ENCODE assay signal across 10 mouse cellular contexts in the genomic region with DNA sequence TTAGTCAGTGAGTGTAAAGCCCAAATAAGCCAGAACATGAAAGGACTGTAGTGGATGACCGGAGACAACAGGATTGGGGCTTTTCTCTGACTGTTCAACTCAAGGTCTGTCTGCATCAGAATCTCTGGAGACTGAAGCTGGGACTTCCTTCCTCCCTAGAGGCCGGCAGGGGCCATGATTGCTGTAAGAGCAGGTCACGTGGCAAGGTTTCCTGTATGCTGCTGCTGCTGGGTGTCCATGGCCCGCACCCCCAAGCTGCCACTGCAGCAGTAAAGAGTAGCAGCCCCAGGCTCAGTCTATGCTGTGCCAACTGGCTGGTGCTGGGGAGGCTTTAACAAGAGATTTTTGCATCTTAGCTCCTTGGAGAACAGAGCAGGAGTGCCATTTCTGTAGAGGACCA. TPM values are rescaled to one million over a fixed set of nuclear protein-coding genes. Genes with fewer than 3 reads are reported as not detected.
DNase-seq lines count a peak whose midpoint lies in the region; ATAC-seq and TF ChIP-seq lines count a peak whose summit lies in the region.
"Had no signal": no experiment of that assay in that cellular context is flagged by ENCODE, and none has a peak within 500 bp of the region (broad histone marks: within the 10 kb centered on the region; RNA-seq: fewer than 3 reads in every experiment).

Gene Sash3 (plus strand): TSS at position 175 of the 400 bp plus-strand sequence.

- H3K9ac ChIP-seq in heart, embryonic 16.5 days (ENCODE audit: low read length): no peak within 1 kb of the TSS; the same call in 1 of the 2 replicates
- H3K9ac ChIP-seq in midbrain, embryonic 11.5 days (ENCODE audit: low read length): no peak within 1 kb of the TSS

- ATAC-seq in heart, embryonic 16.5 days (replicated peaks; ENCODE audit: extremely low read depth, insufficient read depth, low FRiP score): no peak
- ATAC-seq in hematopoietic stem cell, adult 5-6 weeks (replicated peaks in 1 of 2; ENCODE audit: insufficient read depth in 1 of 2, low FRiP score in 2 of 2, low TSS enrichment in 1 of 2, low read depth in 1 of 2, poor library complexity in 2 of 2, severe bottlenecking in 2 of 2): peak; percentile 76 to 87
- no peak for ATAC-seq in midbrain, embryonic 11.5 days (ENCODE audit: low FRiP score)

- H3K4me2 ChIP-seq in heart, embryonic 16.5 days (ENCODE audit: low read depth, low read length): no peak within 1 kb of the TSS
- no peak within 1 kb of the TSS for H3K4me2 ChIP-seq in midbrain, embryonic 11.5 days

- H3K4me1 ChIP-seq in heart, embryonic 16.5 days (ENCODE audit: control insufficient read depth, insufficient read depth, low read length): 0 out of 2 replicates have a peak, but pooled peaks cover 3% of the 10 kb centered on the region
- peaks cover 65% of the 10 kb centered on the region for H3K4me1 ChIP-seq in megakaryocyte, embryonic 14.5 days
- H3K4me1 ChIP-seq in thymus, adult 2 months (replicated peaks; ENCODE audit: control insufficient read depth, insufficient read depth, low read length): peaks cover 27% of the 10 kb centered on the region
- no peaks in the 10 kb centered on the region for H3K4me1 ChIP-seq in midbrain, embryonic 11.5 days (ENCODE audit: control insufficient read depth, insufficient read depth, low read length)
- H3K4me1 ChIP-seq: heart, embryonic 10.5 days had no signal

- no peaks in the 10 kb centered on the region for H3K9me3 ChIP-seq in heart, embryonic 16.5 days (replicated peaks; ENCODE audit: control insufficient read depth, low read length)
- H3K9me3 ChIP-seq in megakaryocyte, embryonic 14.5 days: no peaks in the 10 kb centered on the region
- H3K9me3 ChIP-seq in midbrain, embryonic 11.5 days (ENCODE audit: control insufficient read depth, low read length): no peaks in the 10 kb centered on the region
- H3K9me3 ChIP-seq: heart, embryonic 10.5 days had no signal

- H3K4me3 ChIP-seq in heart, embryonic 16.5 days (ENCODE audit: low read length): peak within 1 kb of the TSS; percentile 27; the same call in 1 of the 2 replicates
- peak within 1 kb of the TSS; percentile 92 for H3K4me3 ChIP-seq in megakaryocyte, embryonic 14.5 days (replicated peaks)
- peak within 1 kb of the TSS; percentile 93 for H3K4me3 ChIP-seq in thymus, adult 2 months (ENCODE audit: control insufficient read depth, insufficient read depth, low read length)
- H3K4me3 ChIP-seq in midbrain, embryonic 11.5 days (ENCODE audit: low read depth, low read length): no peak within 1 kb of the TSS
- H3K4me3 ChIP-seq: heart, embryonic 10.5 days had no signal

- no peak for DNase-seq in heart, adult 9 months (ENCODE audit: low spot score in 2 of 2)
- DNase-seq in thymus, adult 2 months: peak; percentile 77
- no peak for DNase-seq in midbrain, embryonic 11.5 days (ENCODE audit: low spot score, missing footprints)
- DNase-seq in layer of hippocampus, adult 11-12 months (ENCODE audit: low spot score): no peak
- no peak for DNase-seq in cerebellum, postnatal 36 days

- no peak for TF ChIP-seq POLR2A in thymus, adult 2 months (IDR thresholded peaks at IDR 0.05; ENCODE audit: control insufficient read depth, extremely low read depth, insufficient read depth, low read length, poor library complexity)

- WGBS in heart, embryonic 16.5 days: 76% methylated on average over 4 of the region's 4 CpGs
- WGBS in thymus, adult 2 months: 3% methylated on average over 4 of the region's 4 CpGs
- 87% methylated on average over 4 of the region's 4 CpGs for WGBS in midbrain, embryonic 11.5 days

- no peaks in the 10 kb centered on the region for H3K36me3 ChIP-seq in heart, embryonic 16.5 days (ENCODE audit: control insufficient read depth, insufficient read depth)
- H3K36me3 ChIP-seq in megakaryocyte, embryonic 14.5 days (replicated peaks; ENCODE audit: low read length): peaks cover 24% of the 10 kb centered on the region
- peaks cover 22% of the 10 kb centered on the region for H3K36me3 ChIP-seq in thymus, adult 2 months (ENCODE audit: control insufficient read depth, insufficient read depth, low read length)
- no peaks in the 10 kb centered on the region for H3K36me3 ChIP-seq in midbrain, embryonic 11.5 days (ENCODE audit: control insufficient read depth, insufficient read depth, low read length)
- H3K36me3 ChIP-seq: heart, embryonic 10.5 days had no signal

- H3K27ac ChIP-seq in heart, embryonic 16.5 days (ENCODE audit: low read length): no peak within 1 kb of the TSS; the same call in 1 of the 2 replicates
- peak within 1 kb of the TSS; percentile 95 for H3K27ac ChIP-seq in thymus, adult 2 months (ENCODE audit: control insufficient read depth, insufficient read depth, low read length)
- no peak within 1 kb of the TSS for H3K27ac ChIP-seq in midbrain, embryonic 11.5 days (ENCODE audit: low read depth, low read length)
- H3K27ac ChIP-seq: heart, embryonic 10.5 days; kidney, postnatal 0 days had no signal

- no peak for TF ChIP-seq CTCF in thymus, adult 2 months (IDR thresholded peaks at IDR 0.05; ENCODE audit: borderline replicate concordance, control insufficient read depth, extremely low read depth, insufficient read depth, low read length, poor library complexity)

- no peaks in the 10 kb centered on the region for H3K27me3 ChIP-seq in heart, embryonic 16.5 days (ENCODE audit: control insufficient read depth, insufficient read depth, low read length)
- H3K27me3 ChIP-seq in megakaryocyte, embryonic 14.5 days (replicated peaks): peaks cover 12% of the 10 kb centered on the region
- no peaks in the 10 kb centered on the region for H3K27me3 ChIP-seq in thymus, adult 2 months (ENCODE audit: control insufficient read depth, insufficient read depth, low read length)
- H3K27me3 ChIP-seq in midbrain, embryonic 11.5 days (ENCODE audit: control insufficient read depth, insufficient read depth, low read length): no peaks in the 10 kb centered on the region

RNA-seq across cellular contexts. Expression of gene Sash3, which starts in this region (rescaled TPM):
- polyA plus RNA-seq in heart, embryonic 16.5 days (2015; fragmentation: Nextera tagmentation; extraction: Ambion mirVana): 8.8 and 22.3 TPM in 2 replicates
- total RNA-seq in hematopoietic stem cell, adult 5-6 weeks (2017): 126 and 139 TPM in 2 replicates
- polyA plus RNA-seq in megakaryocyte, embryonic 14.5 days (2012; ENCODE audit: insufficient read depth, low replicate concordance): 26.2 and 50.4 TPM in 2 replicates
- polyA plus RNA-seq in thymus, adult 2 months (2012; rRNA removed): 311 and 314 TPM in 2 replicates
- polyA plus RNA-seq in midbrain, embryonic 11.5 days (2014; fragmentation: Nextera tagmentation; extraction: Ambion mirVana): 1.1 and 1.2 TPM in 2 replicates

Comparison
In these comparisons a context has a peak if more than half of its experiments do, and no peak if none do; other contexts are left out.
1. ATAC-seq: peak in hematopoietic stem cell, adult 5-6 weeks (2 of 2); none in heart, embryonic 16.5 days (single experiment) and midbrain, embryonic 11.5 days (single experiment).